9 mouse cellular contexts compared by ENCODE assay signal in genomic region chr4:155064474-155064873, GRCm38 (mm10). TPM values are rescaled to one million over a fixed set of nuclear protein-coding genes. Genes with fewer than 3 reads are reported as not detected.
A peak's percentile ranks its signal among the peaks of the same experiment; 100 is the strongest.
DNase-seq lines count a peak whose midpoint lies in the region; ATAC-seq lines count a peak whose summit lies in the region.
"Had no signal": no experiment of that assay in that cellular context is flagged by ENCODE, and none has a peak within 500 bp of the region (broad histone marks: within the 10 kb centered on the region; RNA-seq: fewer than 3 reads in every experiment).

No protein-coding gene starts in this region.

- no peaks in the 10 kb centered on the region for H3K9me3 ChIP-seq in kidney, embryonic 16.5 days (ENCODE audit: low read length)
- H3K9me3 ChIP-seq in intestine, embryonic 16.5 days (ENCODE audit: control insufficient read depth, low read length), result no peaks in the 10 kb centered on the region

- H3K27me3 ChIP-seq in kidney, embryonic 16.5 days (ENCODE audit: insufficient read depth, low read length), result no peaks in the 10 kb centered on the region
- no peaks in the 10 kb centered on the region for H3K27me3 ChIP-seq in intestine, embryonic 16.5 days (replicated peaks; ENCODE audit: control insufficient read depth, insufficient read depth, low read length)

- H3K4me1 ChIP-seq in kidney, embryonic 16.5 days (ENCODE audit: insufficient read depth, low read length), result peaks cover 15% of the 10 kb centered on the region
- H3K4me1 ChIP-seq in intestine, embryonic 16.5 days (ENCODE audit: control insufficient read depth, insufficient read depth, low read length), result peaks cover 20% of the 10 kb centered on the region

- H3K27ac ChIP-seq in kidney, embryonic 16.5 days (ENCODE audit: low read length), result peak overlapping the region; percentile 87
- peak overlapping the region; percentile 93 for H3K27ac ChIP-seq in intestine, embryonic 16.5 days (ENCODE audit: low read length)

- DNase-seq in kidney, adult 9 months, result no peak
- peak; percentile 42 for DNase-seq in thymus, postnatal 4 days
- no peak for DNase-seq in thymus, postnatal 25 days
- DNase-seq in left cerebral cortex, postnatal 10 days (ENCODE audit: extremely low spot score in 1 of 2, low spot score in 2 of 2), result no peak
- DNase-seq: gastrocnemius, postnatal 10 days; spleen, adult 18-20 months had no signal

- 65% methylated on average over 2 of the region's 2 CpGs for WGBS in kidney, embryonic 16.5 days
- 45% methylated on average over 2 of the region's 2 CpGs for WGBS in intestine, embryonic 16.5 days

- H3K36me3 ChIP-seq in kidney, embryonic 16.5 days (ENCODE audit: insufficient read depth, low read length), result peaks cover 9% of the 10 kb centered on the region; the same call in 1 of the 2 replicates
- no peaks in the 10 kb centered on the region; the same call in 1 of the 2 replicates for H3K36me3 ChIP-seq in intestine, embryonic 16.5 days (ENCODE audit: control insufficient read depth, insufficient read depth, low read length)

- H3K4me2 ChIP-seq in kidney, embryonic 16.5 days (replicated peaks; ENCODE audit: low read depth, low read length), result no peak overlapping the region
- H3K4me2 ChIP-seq in intestine, embryonic 16.5 days (ENCODE audit: low read depth, low read length), result peak overlapping the region; percentile 54

- H3K9ac ChIP-seq in kidney, embryonic 16.5 days (replicated peaks; ENCODE audit: low read length), result no peak overlapping the region
- peak overlapping the region; percentile 38; the same call in 1 of the 2 replicates for H3K9ac ChIP-seq in intestine, embryonic 16.5 days (ENCODE audit: low read depth, low read length)

- ATAC-seq in kidney, embryonic 16.5 days (ENCODE audit: low FRiP score, low TSS enrichment), result no peak
- ATAC-seq in intestine, embryonic 16.5 days, result peak; percentile 7; the same call in 1 of the 2 replicates
- ATAC-seq in megakaryocyte-erythroid progenitor cell, adult 5-6 weeks (replicated peaks; ENCODE audit: low FRiP score, low TSS enrichment, poor library complexity, severe bottlenecking), result no peak

- intact Hi-C loops in left cerebral cortex, postnatal 10 days (cut with DNase I), result no loop called here

- no peak overlapping the region for H3K4me3 ChIP-seq in kidney, embryonic 16.5 days (ENCODE audit: low read length)
- H3K4me3 ChIP-seq in intestine, embryonic 16.5 days (ENCODE audit: low read length), result peak overlapping the region; percentile 49

RNA-seq across cellular contexts. Expression of gene Pex10, which starts 2.3 kb away (rescaled TPM):
- 26.3 and 27.3 TPM in 2 replicates for polyA plus RNA-seq in kidney, embryonic 16.5 days (2015; fragmentation: Nextera tagmentation; extraction: Ambion mirVana)
- 28.9 and 30.5 TPM in 2 replicates for polyA plus RNA-seq in intestine, embryonic 16.5 days (2015; fragmentation: Nextera tagmentation; extraction: Ambion mirVana)
- total RNA-seq in megakaryocyte-erythroid progenitor cell, adult 5-6 weeks (2014; fragmentation: Nextera tagmentation), result 8.1 and 9.0 TPM in 2 replicates
- total RNA-seq in megakaryocyte-erythroid progenitor cell, adult 5-6 weeks (2017), result 5.8 and 6.4 TPM in 2 replicates
- total RNA-seq in left cerebral cortex, postnatal 10 days (2021), result 10 to 100 TPM; 18.0 to 19.3 TPM

RNA-seq across cellular contexts. Expression of gene Plch2, which starts 7.9 kb away (rescaled TPM):
- polyA plus RNA-seq in kidney, embryonic 16.5 days (2015; fragmentation: Nextera tagmentation; extraction: Ambion mirVana), result 3.6 and 3.8 TPM in 2 replicates
- polyA plus RNA-seq in intestine, embryonic 16.5 days (2015; fragmentation: Nextera tagmentation; extraction: Ambion mirVana), result 19.8 and 22.9 TPM in 2 replicates
- 0.33 and 3.2 TPM in 2 replicates for total RNA-seq in megakaryocyte-erythroid progenitor cell, adult 5-6 weeks (2014; fragmentation: Nextera tagmentation)
- not detected in 2 replicates for total RNA-seq in megakaryocyte-erythroid progenitor cell, adult 5-6 weeks (2017)
- total RNA-seq in left cerebral cortex, postnatal 10 days (2021), result 10 to 100 TPM; 33.3 to 41.2 TPM

RNA-seq across cellular contexts. Expression of gene Rer1, which starts 21.7 kb away (rescaled TPM):
- 158 and 162 TPM in 2 replicates for polyA plus RNA-seq in kidney, embryonic 16.5 days (2015; fragmentation: Nextera tagmentation; extraction: Ambion mirVana)
- 211 and 216 TPM in 2 replicates for polyA plus RNA-seq in intestine, embryonic 16.5 days (2015; fragmentation: Nextera tagmentation; extraction: Ambion mirVana)
- total RNA-seq in megakaryocyte-erythroid progenitor cell, adult 5-6 weeks (2014; fragmentation: Nextera tagmentation), result 105 and 108 TPM in 2 replicates
- 97.8 and 135 TPM in 2 replicates for total RNA-seq in megakaryocyte-erythroid progenitor cell, adult 5-6 weeks (2017)
- total RNA-seq in left cerebral cortex, postnatal 10 days (2021), result 10 to 100 TPM; 68.8 to 71.0 TPM

RNA-seq across cellular contexts. Expression of gene Morn1, which starts 21.9 kb away (rescaled TPM):
- 5.9 and 7.0 TPM in 2 replicates for polyA plus RNA-seq in kidney, embryonic 16.5 days (2015; fragmentation: Nextera tagmentation; extraction: Ambion mirVana)
- 3.6 and 4.3 TPM in 2 replicates for polyA plus RNA-seq in intestine, embryonic 16.5 days (2015; fragmentation: Nextera tagmentation; extraction: Ambion mirVana)
- total RNA-seq in megakaryocyte-erythroid progenitor cell, adult 5-6 weeks (2014; fragmentation: Nextera tagmentation), result 3.8 and 7.6 TPM in 2 replicates
- 1.6 and 1.8 TPM in 2 replicates for total RNA-seq in megakaryocyte-erythroid progenitor cell, adult 5-6 weeks (2017)
- total RNA-seq in left cerebral cortex, postnatal 10 days (2021), result 10 to 100 TPM; 16.0 to 16.3 TPM

Comparison
In these comparisons a context has a peak if more than half of its experiments do, and no peak if none do; other contexts are left out.
1. RNA of gene Plch2, which starts 7.9 kb away (total RNA-seq): 33.3 to 41.2 TPM in left cerebral cortex, postnatal 10 days; 0.33 to 3.2 TPM in megakaryocyte-erythroid progenitor cell, adult 5-6 weeks; every median in the first group is over 4 times any median in the second.